Mouse (Mus musculus) stomach, postnatal 0 days (tissue): ENCODE measurements around the gene Igsf3. TPM values are rescaled to one million over a fixed set of nuclear protein-coding genes. Genes with fewer than 3 reads are reported as not detected.

Experiments used
- ATAC-seq: fragments of 200-750 bp; cut with Nextera tagmentation; 2 replicates; pipeline ENCODE4 v1.8.0; 2017; ENCODE audit not compliant: low FRiP score, low TSS enrichment
- DNase-seq: peaks from one replicate; pipeline ENCODE4 v3.0.0-alpha.2; 2016; ENCODE audit warnings: low spot score
- H3K27ac ChIP-seq: fragments of 300-500 bp; sonication (generic); replicated peaks from 2 replicates; pipeline ENCODE4 v1.5.1; 2014; ENCODE audit warnings: mild to moderate bottlenecking, control low read depth
- H3K27me3 ChIP-seq: fragments of 300-500 bp; sonication (generic); 2 replicates; pipeline ENCODE4 v1.6.1; 2014; ENCODE audit warnings: low read length; ENCODE audit not compliant: control insufficient read depth, insufficient read depth
- H3K36me3 ChIP-seq: fragments of 300-500 bp; sonication (generic); 2 replicates; pipeline ENCODE4 v1.6.1; 2014; ENCODE audit warnings: low read length, mixed read lengths; ENCODE audit not compliant: control insufficient read depth, insufficient read depth
- H3K4me1 ChIP-seq: fragments of 300-500 bp; sonication (generic); replicated peaks from 2 replicates; pipeline ENCODE4 v1.6.1; 2014; ENCODE audit warnings: antibody characterized with exemption; ENCODE audit not compliant: control insufficient read depth, insufficient read depth
- H3K4me2 ChIP-seq: fragments of 300-500 bp; sonication (generic); replicated peaks from 2 replicates; pipeline ENCODE4 v1.6.1; 2014; ENCODE audit warnings: low read depth, mild to moderate bottlenecking, control low read depth, moderate library complexity
- H3K4me3 ChIP-seq: fragments of 300-500 bp; sonication (generic); 2 replicates; pipeline ENCODE4 v1.5.1; 2014; ENCODE audit warnings: low read depth, low read length, control low read depth
- H3K9ac ChIP-seq: fragments of 300-500 bp; sonication (generic); 2 replicates; pipeline ENCODE4 v1.6.1; 2014; ENCODE audit warnings: mild to moderate bottlenecking, low read length, control low read depth, mixed read lengths
- H3K9me3 ChIP-seq: fragments of 300-500 bp; sonication (generic); 2 replicates; pipeline ENCODE4 v1.6.1; 2016; ENCODE audit warnings: low read length; ENCODE audit not compliant: control insufficient read depth
- CTCF ChIP-seq: IDR thresholded peaks from 2 replicates; pipeline ENCODE4 v1.5.1; 2016; ENCODE audit warnings: antibody characterized with exemption, low read depth, mild to moderate bottlenecking, moderate library complexity
- EP300 ChIP-seq: optimal IDR thresholded peaks from 2 replicates; pipeline ENCODE3; 2016; ENCODE audit warnings: antibody characterized with exemption
- WGBS: fragments of 180-500 bp; shearing (Covaris S2); extraction: QIAGEN DNeasy Blood & Tissue Kit; methylation state at CpG from one replicate; pipeline ENCODE4 v1.1.7; 2014; 5-methylcytosine and 5-hydroxymethylcytosine counted together
- polyA plus RNA-seq: library from polyadenylated mRNA; unstranded; fragments of >200 nt; fragmentation: Nextera tagmentation; extraction: Ambion mirVana; gene quantifications from 2 replicates; pipeline ENCODE4 v1.2.1, GENCODE M21; 2015

The Igsf3 gene
- polyA plus RNA-seq, 1 experiment from 2014 or later: 12.4 TPM

GRCm38 (mm10) chr3:101450811-101451428 is 74.0 kb downstream of the Igsf3 start:
- 60% methylated on average over 31 of the region's 31 CpGs for WGBS
- H3K4me2 ChIP-seq: no peak overlapping the region
- H3K9ac ChIP-seq: no peak overlapping the region
- no peak overlapping the region for H3K4me3 ChIP-seq
- no peaks in the 10 kb centered on the region for H3K27me3 ChIP-seq
- DNase-seq (peak; percentile 82), ATAC-seq (peak; percentile 94)
- TF ChIP-seq EP300 (no peak), CTCF (no peak)
- no peaks in the 10 kb centered on the region for H3K9me3 ChIP-seq
- peaks cover 4% of the 10 kb centered on the region; the same call in 1 of the 2 replicates for H3K4me1 ChIP-seq
- peaks cover 14% of the 10 kb centered on the region; the same call in 1 of the 2 replicates for H3K36me3 ChIP-seq
- peak overlapping the region; percentile 73 for H3K27ac ChIP-seq

DNA sequence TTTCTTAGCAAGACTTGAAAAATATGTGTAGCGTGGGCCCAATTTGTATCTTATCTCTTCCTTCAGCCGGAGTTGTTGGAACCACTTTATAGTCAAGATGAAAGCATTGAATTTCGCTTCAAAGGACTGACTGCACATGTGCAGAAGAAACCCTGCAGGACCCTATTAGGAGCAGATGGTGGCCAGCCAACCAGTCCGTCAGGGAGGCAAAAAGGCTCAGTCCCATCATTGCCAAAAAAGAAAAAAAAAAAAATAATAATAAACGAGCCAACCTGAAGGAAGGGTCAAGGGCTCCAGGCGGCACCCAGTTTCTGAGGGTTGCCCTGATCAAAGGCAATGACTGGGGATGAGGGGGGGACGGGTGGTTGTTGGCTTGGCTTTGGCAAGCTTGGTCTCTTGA is 83.7 kb downstream of the Igsf3 start:
- no peaks in the 10 kb centered on the region for H3K27me3 ChIP-seq
- no peaks in the 10 kb centered on the region for H3K9me3 ChIP-seq
- no peak overlapping the region for H3K27ac ChIP-seq
- H3K36me3 ChIP-seq: peaks cover 10% of the 10 kb centered on the region
- DNase-seq (no peak), ATAC-seq (no peak)
- no peak overlapping the region for H3K4me3 ChIP-seq
- no peaks in the 10 kb centered on the region for H3K4me1 ChIP-seq
- 84% methylated on average over 7 of the region's 7 CpGs for WGBS
- H3K9ac ChIP-seq: no peak overlapping the region
- H3K4me2 ChIP-seq: no peak overlapping the region
- TF ChIP-seq EP300 (no peak), CTCF (no peak)

DNA sequence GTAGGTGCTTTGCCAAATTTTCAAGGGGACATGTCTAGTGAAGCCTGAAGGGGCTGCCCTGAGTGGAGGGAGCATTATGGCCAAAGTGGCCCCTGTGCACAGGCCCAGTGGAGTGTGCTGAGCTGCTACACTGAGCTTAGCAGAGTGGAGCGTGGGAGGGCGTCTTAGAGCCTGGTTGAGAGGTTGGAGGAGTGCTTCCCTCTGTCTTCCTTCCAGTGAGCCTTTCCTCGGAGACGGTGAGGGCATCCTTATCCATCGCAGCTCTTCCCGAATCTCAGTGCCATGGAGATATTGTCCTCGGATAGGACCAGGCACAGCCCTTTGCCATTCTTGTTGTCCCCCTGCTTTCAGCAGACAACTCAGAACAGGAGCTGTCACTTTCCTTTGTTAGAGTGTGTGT is 84.2 kb downstream of the Igsf3 start:
- no peak overlapping the region for H3K4me2 ChIP-seq
- H3K4me3 ChIP-seq: no peak overlapping the region
- H3K27ac ChIP-seq: no peak overlapping the region
- no peak for DNase-seq
- no peaks in the 10 kb centered on the region for H3K9me3 ChIP-seq
- peaks cover 10% of the 10 kb centered on the region for H3K36me3 ChIP-seq
- no peaks in the 10 kb centered on the region for H3K27me3 ChIP-seq
- TF ChIP-seq EP300 (no peak), CTCF (no peak)
- WGBS: 87% methylated on average over 7 of the region's 7 CpGs
- H3K4me1 ChIP-seq: no peaks in the 10 kb centered on the region
- no peak overlapping the region for H3K9ac ChIP-seq
- no peak for ATAC-seq

DNA sequence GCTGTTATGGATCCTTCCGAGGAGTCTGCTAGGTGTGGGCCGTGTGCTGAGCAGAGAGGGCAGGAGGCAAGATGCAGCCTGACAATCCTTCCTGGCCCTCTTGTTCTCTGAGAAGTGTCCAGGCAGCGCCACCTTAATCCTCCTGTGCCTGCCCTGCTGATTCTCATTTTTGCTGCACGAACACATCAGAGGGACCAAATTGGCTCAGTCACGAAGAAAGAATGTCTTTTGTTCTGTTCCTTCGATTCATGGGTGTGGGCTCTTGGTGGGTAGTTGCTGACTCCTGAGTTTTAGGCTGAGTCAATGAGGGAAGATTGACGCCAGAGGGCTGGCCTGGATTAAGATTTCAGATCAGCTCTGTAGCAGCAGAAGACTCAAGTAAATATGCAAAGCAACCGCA is 84.9 kb downstream of the Igsf3 start:
- Histone ChIP-seq H3K27ac (peak overlapping the region; percentile 24; the same call in 1 of the 2 replicates), H3K4me3 (no peak overlapping the region), H3K27me3 (no peaks in the 10 kb centered on the region), H3K9ac (no peak overlapping the region), H3K4me2 (no peak overlapping the region), H3K36me3 (peaks cover 10% of the 10 kb centered on the region), H3K4me1 (no peaks in the 10 kb centered on the region), H3K9me3 (no peaks in the 10 kb centered on the region)
- 24% methylated on average over 8 of the region's 8 CpGs for WGBS
- TF ChIP-seq CTCF (no peak), EP300 (no peak)
- DNase-seq: no peak
- no peak for ATAC-seq

- ATAC-seq (no peak; the same call in 1 of the 2 replicates), DNase-seq (peak; percentile 80)
- peaks cover 10% of the 10 kb centered on the region for H3K36me3 ChIP-seq
- no peaks in the 10 kb centered on the region for H3K4me1 ChIP-seq
- no peak overlapping the region for H3K4me3 ChIP-seq
- no peak overlapping the region for H3K9ac ChIP-seq
- H3K27me3 ChIP-seq: no peaks in the 10 kb centered on the region
- no peak for TF ChIP-seq EP300
- peak; percentile 93 for TF ChIP-seq CTCF
- 23% methylated on average over 5 of the region's 5 CpGs for WGBS
- no peak overlapping the region for H3K4me2 ChIP-seq
- no peaks in the 10 kb centered on the region for H3K9me3 ChIP-seq
- H3K27ac ChIP-seq: no peak overlapping the region
Observed at GRCm38 (mm10) chr3:101462294-101462693, 85.4 kb downstream of the Igsf3 start.

DNA sequence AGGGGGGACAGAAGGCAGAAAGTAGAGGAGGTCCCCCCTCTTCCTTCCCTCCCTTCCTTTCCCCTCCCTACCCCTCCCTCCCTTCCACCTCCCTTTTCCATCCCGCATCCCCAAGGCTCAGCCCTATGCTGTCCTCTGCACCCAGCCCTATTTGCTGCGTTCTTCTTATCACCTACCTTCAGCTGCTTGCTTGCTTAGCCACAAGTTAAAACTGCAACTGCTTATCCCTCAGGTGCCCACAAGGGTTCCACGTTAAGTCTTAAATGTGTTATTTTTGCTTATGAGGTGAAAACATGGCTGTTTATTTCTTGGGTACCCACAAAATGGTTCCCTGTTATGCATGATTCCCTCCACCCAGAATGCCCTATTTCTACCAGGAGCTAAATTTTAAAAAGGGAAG is 86.6 kb downstream of the Igsf3 start:
- H3K27ac ChIP-seq: no peak overlapping the region
- H3K4me2 ChIP-seq: no peak overlapping the region
- DNase-seq (no peak), ATAC-seq (no peak)
- H3K9me3 ChIP-seq: no peaks in the 10 kb centered on the region
- TF ChIP-seq CTCF (no peak), EP300 (no peak)
- no peaks in the 10 kb centered on the region for H3K27me3 ChIP-seq
- H3K4me3 ChIP-seq: no peak overlapping the region
- no peak overlapping the region for H3K9ac ChIP-seq
- H3K36me3 ChIP-seq: peaks cover 7% of the 10 kb centered on the region
- 78% methylated on average over 3 of the region's 3 CpGs for WGBS
- 0 out of 2 replicates have a peak, but pooled peaks cover 2% of the 10 kb centered on the region for H3K4me1 ChIP-seq
